In the genomic region with DNA sequence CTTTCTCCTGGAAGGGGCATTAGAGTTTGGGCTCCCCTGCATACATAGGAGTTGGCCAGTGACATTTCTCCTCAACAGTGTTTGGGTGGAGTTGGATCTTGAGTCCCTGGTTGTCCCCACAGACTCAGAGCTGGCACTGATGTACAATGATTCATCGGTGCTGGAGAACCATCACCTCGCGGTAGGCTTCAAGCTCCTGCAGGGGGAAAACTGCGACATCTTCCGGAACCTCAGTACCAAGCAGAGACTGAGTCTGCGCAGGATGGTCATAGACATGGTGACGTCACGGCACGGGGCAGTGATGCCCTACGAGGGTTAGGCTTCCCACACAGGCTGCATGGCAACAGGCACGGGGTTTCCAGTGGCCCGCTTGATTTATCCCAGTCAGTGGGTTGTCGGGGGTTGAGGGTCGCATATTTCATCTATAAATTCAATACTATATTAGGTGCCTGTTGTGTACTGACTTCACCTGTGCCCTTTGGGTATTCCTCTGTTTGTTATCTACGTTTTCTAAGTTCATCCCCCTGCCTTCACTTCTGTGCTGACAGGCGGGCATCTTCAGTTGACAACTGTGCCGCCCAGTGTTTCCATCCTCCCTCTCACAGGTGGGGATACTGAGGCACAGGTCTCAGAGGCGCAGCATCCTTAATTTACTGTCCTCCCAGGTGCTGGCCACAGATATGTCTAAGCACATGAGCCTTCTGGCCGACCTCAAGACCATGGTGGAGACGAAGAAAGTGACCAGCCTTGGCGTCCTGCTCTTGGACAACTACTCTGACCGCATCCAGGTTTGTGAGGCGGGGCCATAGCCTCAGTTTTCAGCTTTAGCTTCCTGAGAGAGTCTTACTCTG, we compare ENCODE assay signal across 27 mouse cellular contexts. TPM values are rescaled to one million over a fixed set of nuclear protein-coding genes. Genes with fewer than 3 reads are reported as not detected.
A peak's percentile ranks its signal among the peaks of the same experiment; 100 is the strongest.
DNase-seq lines count a peak whose midpoint lies in the region; TF ChIP-seq lines count a peak whose summit lies in the region.
"Had no signal": no experiment of that assay in that cellular context is flagged by ENCODE, and none has a peak within 500 bp of the region (broad histone marks: within the 10 kb centered on the region; RNA-seq: fewer than 3 reads in every experiment).

No protein-coding gene starts in this region.

- no peak overlapping the region for H3K9ac ChIP-seq in ES-Bruce4 (ENCODE audit: low read depth, poor library complexity, severe bottlenecking)
- H3K9ac ChIP-seq: intestine, embryonic 15.5 days; kidney, embryonic 15.5 days; limb, embryonic 12.5 days; liver, embryonic 14.5 days; lung, embryonic 15.5 days had no signal

- no peaks in the 10 kb centered on the region for H3K27me3 ChIP-seq in ES-Bruce4 (ENCODE audit: control insufficient read depth, insufficient read depth, low read length, poor library complexity, severe bottlenecking)
- H3K27me3 ChIP-seq: CH12.LX had no signal

- TF ChIP-seq EP300 in ES-Bruce4 (IDR thresholded peaks at IDR 0.05; ENCODE audit: insufficient read depth, low read depth, low read length): no peak

- DNase-seq in heart, postnatal 25 days (ENCODE audit: low spot score): peak; percentile 3
- DNase-seq in heart, adult 18-20 months: no peak
- DNase-seq in ovary, postnatal 36 days (ENCODE audit: low spot score): peak; percentile 1
- no peak for DNase-seq in ovary, adult 18-20 months (ENCODE audit: low spot score)
- peak; percentile 61 for DNase-seq in brain, adult 2 months (ENCODE audit: low read depth, low spot score)
- no peak for DNase-seq in spleen, postnatal 14 days (ENCODE audit: low spot score in 2 of 2)
- DNase-seq: adrenal gland, postnatal 25 days; B cell, adult 2 months; cerebellum, adult 9-10 months; gastrocnemius, postnatal 25 days; right cerebral cortex, postnatal 25 days had no signal

- intact Hi-C loops in heart, postnatal 25 days (cut with DNase I): no loop called here

- TF ChIP-seq CTCF in ES-Bruce4 (IDR thresholded peaks at IDR 0.05; ENCODE audit: low read depth, low read length): no peak

- peak overlapping the region; percentile 1; the same call in 1 of the 2 replicates for H3K4me3 ChIP-seq in ES-Bruce4 (ENCODE audit: low read depth, low read length)
- H3K4me3 ChIP-seq: hindbrain, embryonic 10.5 days; intestine, embryonic 15.5 days; kidney, embryonic 15.5 days; limb, embryonic 12.5 days; lung, embryonic 15.5 days; midbrain, embryonic 10.5 days had no signal

- no peaks in the 10 kb centered on the region for H3K4me1 ChIP-seq in ES-Bruce4 (ENCODE audit: control insufficient read depth, insufficient read depth, low read length)

- no peaks in the 10 kb centered on the region for H3K9me3 ChIP-seq in ES-Bruce4 (replicated peaks; ENCODE audit: control insufficient read depth, insufficient read depth, low read length, poor library complexity, severe bottlenecking)
- H3K9me3 ChIP-seq: hindbrain, embryonic 10.5 days; intestine, embryonic 15.5 days; kidney, embryonic 15.5 days; limb, embryonic 12.5 days; lung, embryonic 15.5 days; midbrain, embryonic 10.5 days had no signal

- TF ChIP-seq POLR2A in ES-Bruce4 (IDR thresholded peaks at IDR 0.05; ENCODE audit: insufficient read depth, low read length): no peak

- no peaks in the 10 kb centered on the region for H3K36me3 ChIP-seq in ES-Bruce4 (ENCODE audit: control insufficient read depth, insufficient read depth, low read length, poor library complexity, severe bottlenecking)
- H3K36me3 ChIP-seq: hindbrain, embryonic 10.5 days; intestine, embryonic 15.5 days; kidney, embryonic 15.5 days; limb, embryonic 12.5 days; lung, embryonic 15.5 days; midbrain, embryonic 10.5 days had no signal

- no peak overlapping the region for H3K27ac ChIP-seq in ES-Bruce4 (ENCODE audit: insufficient read depth, low read length)
- H3K27ac ChIP-seq: hindbrain, embryonic 10.5 days; intestine, embryonic 15.5 days; kidney, embryonic 15.5 days; limb, embryonic 12.5 days; liver, embryonic 14.5 days; lung, embryonic 15.5 days; midbrain, embryonic 10.5 days had no signal

RNA-seq across cellular contexts. Expression of a gene that starts 6.0 kb away (rescaled TPM):
- 10 to 100 TPM; 49.7 to 57.6 TPM for total RNA-seq in heart, postnatal 25 days (2021)
- total RNA-seq in heart, adult 18-20 months (2021): 10 to 100 TPM; 40.3 to 49.2 TPM
- 6.2 and 6.3 TPM in 2 replicates for polyA plus RNA-seq in ES-Bruce4 (2011; ENCODE audit: insufficient read depth, insufficient read length, low read depth, missing spikeins)

RNA-seq across cellular contexts. Expression of a gene that starts 12.3 kb away (rescaled TPM):
- 10 to 100 TPM; 26.7 to 28.0 TPM for total RNA-seq in heart, postnatal 25 days (2021)
- total RNA-seq in heart, adult 18-20 months (2021): 10 to 100 TPM; 26.9 to 27.5 TPM
- polyA plus RNA-seq in ES-Bruce4 (2011; ENCODE audit: insufficient read depth, insufficient read length, low read depth, missing spikeins): 17.7 and 19.1 TPM in 2 replicates

RNA-seq across cellular contexts. Expression of a gene that starts 25.0 kb away (rescaled TPM):
- 1 to 10 TPM; 2.5 to 3.7 TPM for total RNA-seq in heart, postnatal 25 days (2021)
- total RNA-seq in heart, adult 18-20 months (2021): 1 to 10 TPM; 1.4 to 2.0 TPM
- 1.9 and 2.3 TPM in 2 replicates for polyA plus RNA-seq in ES-Bruce4 (2011; ENCODE audit: insufficient read depth, insufficient read length, low read depth, missing spikeins)
- polyA plus RNA-seq: forebrain, embryonic 14.5 days had no signal

RNA-seq across cellular contexts. Expression of a gene that starts 28.0 kb away (rescaled TPM):
- total RNA-seq in heart, postnatal 25 days (2021): 10 to 100 TPM; 21.8 to 25.5 TPM
- 10 to 100 TPM; 19.7 to 21.4 TPM for total RNA-seq in heart, adult 18-20 months (2021)
- polyA plus RNA-seq in ES-Bruce4 (2011; ENCODE audit: insufficient read depth, insufficient read length, low read depth, missing spikeins): 20.1 and 25.1 TPM in 2 replicates

RNA-seq across cellular contexts. Expression of a gene that starts 30.1 kb away (rescaled TPM):
- not detected for total RNA-seq in heart, postnatal 25 days (2021)
- total RNA-seq in heart, adult 18-20 months (2021): not detected
- polyA plus RNA-seq in ES-Bruce4 (2011; ENCODE audit: insufficient read depth, insufficient read length, low read depth, missing spikeins): 0.99 and 2.5 TPM in 2 replicates
- total RNA-seq: adrenal gland, postnatal 25 days; gastrocnemius, postnatal 25 days; heart, adult 8-10 months; left cerebral cortex, postnatal 14 days; midbrain, postnatal 0 days had no signal
- polyA plus RNA-seq: embryonic facial prominence, embryonic 14.5 days; forebrain, embryonic 14.5 days; heart, postnatal 0 days; hindbrain, embryonic 10.5 days; limb, embryonic 12.5 days; lung, embryonic 15.5 days; midbrain, embryonic 10.5 days; midbrain, postnatal 0 days; neural tube, embryonic 14.5 days had no signal

Comparison
In these comparisons a context has a peak if more than half of its experiments do, and no peak if none do; other contexts are left out.
1. DNase-seq: peak in heart, postnatal 25 days (single experiment), ovary, postnatal 36 days (single experiment) and brain, adult 2 months (single experiment); none in heart, adult 18-20 months (0 of 2), ovary, adult 18-20 months (single experiment) and spleen, postnatal 14 days (0 of 2).